Comparison of ENCODE assay signal across 8 mouse cellular contexts in the genomic region with DNA sequence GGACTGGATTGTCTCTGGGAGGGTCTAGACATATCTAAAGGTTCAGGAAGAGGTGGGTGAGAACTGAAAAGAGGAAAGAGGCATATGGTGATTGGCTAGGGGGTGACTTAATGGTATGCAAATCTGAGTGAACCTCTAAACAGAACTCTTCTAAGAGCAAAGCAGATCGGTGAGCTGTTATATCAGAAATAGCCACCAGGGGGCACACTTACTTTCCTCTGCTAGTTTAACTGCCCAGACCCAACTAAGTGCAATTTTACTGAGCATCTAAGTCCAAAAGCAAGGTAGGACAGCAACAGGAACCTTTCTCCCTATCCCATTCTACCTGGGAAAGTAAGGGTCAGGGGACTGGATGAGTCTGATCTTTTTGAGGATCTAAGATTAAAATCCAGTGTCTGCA. TPM values are rescaled to one million over a fixed set of nuclear protein-coding genes. Genes with fewer than 3 reads are reported as not detected.
DNase-seq lines count a peak whose midpoint lies in the region; ATAC-seq and TF ChIP-seq lines count a peak whose summit lies in the region.

No protein-coding gene starts in this region.

- no peak overlapping the region for H3K9ac ChIP-seq in limb, embryonic 14.5 days (ENCODE audit: low read depth, low read length, severe bottlenecking)

- no peak overlapping the region for H3K27ac ChIP-seq in limb, embryonic 14.5 days (replicated peaks; ENCODE audit: low read depth, low read length)

- H3K4me3 ChIP-seq in limb, embryonic 14.5 days (replicated peaks; ENCODE audit: low read length), result no peak overlapping the region

- no peaks in the 10 kb centered on the region for H3K27me3 ChIP-seq in limb, embryonic 14.5 days (ENCODE audit: control insufficient read depth, insufficient read depth, low read length)

- H3K4me2 ChIP-seq in limb, embryonic 14.5 days (replicated peaks; ENCODE audit: low read depth, low read length, severe bottlenecking), result no peak overlapping the region

- TF ChIP-seq POLR2A in limb, embryonic 14.5 days (IDR thresholded peaks at IDR 0.05; ENCODE audit: borderline replicate concordance, extremely low read depth, insufficient read depth, insufficient read length), result no peak

- WGBS in limb, embryonic 14.5 days, result 0% methylated on average over 1 of the region's 1 CpGs

- H3K9me3 ChIP-seq in limb, embryonic 14.5 days (ENCODE audit: control insufficient read depth, low read length), result no peaks in the 10 kb centered on the region

- peak; percentile 82 for DNase-seq in urinary bladder, postnatal 14 days (ENCODE audit: low spot score)
- no peak for DNase-seq in urinary bladder, postnatal 10 days (ENCODE audit: low spot score)
- DNase-seq in adrenal gland, postnatal 10 days, result peak; percentile 89
- peak; percentile 53 for DNase-seq in embryo, embryonic 11.5 days (ENCODE audit: low read depth, low spot score)
- peak; percentile 30 to 84 for DNase-seq in kidney, adult 8-10 months
- peak; percentile 93 for DNase-seq in limb, embryonic 14.5 days (ENCODE audit: low spot score)
- peak; percentile 85 for DNase-seq in right cerebral cortex, adult 18-20 months

- H3K4me1 ChIP-seq in limb, embryonic 14.5 days (ENCODE audit: control insufficient read depth, insufficient read depth, low read length), result peaks cover 11% of the 10 kb centered on the region; the same call in 1 of the 2 replicates

- no peak for ATAC-seq in limb, embryonic 14.5 days (ENCODE audit: low FRiP score, low read depth)
- ATAC-seq in erythroid progenitor cell, adult 5-6 weeks (replicated peaks; ENCODE audit: low FRiP score, poor library complexity, severe bottlenecking), result no peak

- H3K36me3 ChIP-seq in limb, embryonic 14.5 days (ENCODE audit: control insufficient read depth, insufficient read depth, low read length), result no peaks in the 10 kb centered on the region

RNA-seq across cellular contexts. Expression of gene Pomc, which starts 29.0 kb away (rescaled TPM):
- 1 to 10 TPM in 1 of 2 experiments, under 1 TPM in 1; 0.45 to 1.1 TPM for total RNA-seq in adrenal gland, postnatal 10 days (2021)
- 2.6 and 2.7 TPM in 2 replicates for polyA plus RNA-seq in limb, embryonic 14.5 days (2012; rRNA removed)
- polyA plus RNA-seq in limb, embryonic 14.5 days (2014; fragmentation: Nextera tagmentation; extraction: Ambion mirVana), result 2.5 and 3.0 TPM in 2 replicates
- total RNA-seq in erythroid progenitor cell, adult 5-6 weeks (2015; ENCODE audit: low replicate concordance), result 4.2 TPM in 1 of 2 replicates, not detected in the other
- total RNA-seq in erythroid progenitor cell, adult 5-6 weeks (2017; ENCODE audit: low replicate concordance), result not detected in 2 replicates

RNA-seq across cellular contexts. Expression of gene Efr3b, which starts 55.0 kb away (rescaled TPM):
- total RNA-seq in adrenal gland, postnatal 10 days (2021), result 1 to 10 TPM; 3.9 to 6.7 TPM
- polyA plus RNA-seq in limb, embryonic 14.5 days (2012; rRNA removed), result 6.2 and 6.8 TPM in 2 replicates
- polyA plus RNA-seq in limb, embryonic 14.5 days (2014; fragmentation: Nextera tagmentation; extraction: Ambion mirVana), result 3.5 TPM in 2 replicates
- not detected in 2 replicates for total RNA-seq in erythroid progenitor cell, adult 5-6 weeks (2015; ENCODE audit: low replicate concordance)
- not detected in 2 replicates for total RNA-seq in erythroid progenitor cell, adult 5-6 weeks (2017; ENCODE audit: low replicate concordance)

Comparison
In these comparisons a context has a peak if more than half of its experiments do, and no peak if none do; other contexts are left out.
1. RNA of gene Efr3b, which starts 55.0 kb away (total RNA-seq): 3.9 to 6.7 TPM in adrenal gland, postnatal 10 days; not detected in erythroid progenitor cell, adult 5-6 weeks; every median in the first group is over 4 times any median in the second.